Mouse (Mus musculus) kidney, postnatal 25 days (tissue): ENCODE results near the gene Ifi213.
"Not testable (repeated sequence)": the region's sequence is repeated elsewhere in the genome, so short reads cannot be mapped to it uniquely, and the experiment has no call there.

Experiments used
- DNase-seq, 2 experiments: peaks; one replicate each; pipeline ENCODE4 v3.0.0; 2021; ENCODE audit warnings: mixed read lengths in 2 of 2

The Ifi213 gene

DNA sequence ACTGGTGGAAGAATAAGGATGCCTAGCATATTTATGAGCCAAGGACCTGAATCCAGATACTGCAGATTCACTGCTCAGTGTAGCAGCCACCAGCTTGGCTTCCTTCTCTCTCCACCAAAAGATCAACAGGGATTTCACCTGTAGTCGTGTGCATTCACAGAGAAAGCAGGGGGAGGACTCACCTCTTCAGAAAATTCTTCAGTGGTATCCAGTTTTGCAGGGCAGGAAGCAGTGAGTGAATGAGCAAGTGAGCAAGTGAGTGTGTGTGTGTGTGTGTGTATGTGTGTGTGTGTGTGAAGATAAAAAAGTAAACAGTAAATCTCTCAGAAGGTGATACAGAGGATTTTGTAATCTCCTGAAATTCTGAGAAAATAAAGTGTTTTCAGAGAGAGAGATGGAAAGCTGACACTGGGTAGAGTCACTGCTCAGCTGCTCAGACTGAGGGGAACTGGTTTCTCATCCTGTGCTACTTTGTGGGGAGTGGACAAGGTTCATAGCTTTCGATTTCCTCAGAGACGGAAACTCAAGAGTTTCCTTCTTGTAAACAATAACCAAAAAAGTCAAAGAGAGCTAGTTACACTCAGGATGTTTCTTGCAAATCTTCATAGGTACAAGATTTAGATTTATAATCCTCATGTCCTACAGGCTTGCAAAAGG lies at the start of gene Ifi213:
Gene Ifi213, minus strand, starts transcription at position 437 of the 657 bp plus-strand sequence.
- DNase-seq: not testable (repeated sequence)

DNA sequence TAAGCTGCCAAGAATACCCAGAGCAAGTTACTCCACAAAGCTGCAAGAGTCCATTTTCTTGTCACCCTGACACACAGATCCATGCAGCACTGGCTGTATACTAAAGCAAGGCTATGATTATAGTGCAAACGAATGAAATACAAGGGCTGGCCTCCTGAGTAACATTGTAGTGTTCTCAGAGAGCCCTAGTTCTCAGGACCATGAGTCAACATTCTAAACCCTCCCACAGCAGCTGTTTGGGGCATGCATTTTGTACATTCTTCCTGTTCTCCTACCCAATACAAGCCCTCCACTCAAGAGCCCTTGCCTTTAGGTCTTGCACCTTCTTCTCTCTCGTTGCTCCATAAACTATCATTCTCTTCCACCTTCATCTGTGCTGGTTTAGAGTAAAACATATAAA lies 46.3 kb upstream of the Ifi213 start:
- no peak for DNase-seq

GRCm38 (mm10) chr1:173633969-173634645 lies 35.0 kb upstream of the Ifi213 start:
- no peak for DNase-seq

GRCm38 (mm10) chr1:173630622-173631021 lies 31.5 kb upstream of the Ifi213 start, which contains the start of gene Ifi209:
TSS of gene Ifi209 (plus strand) at chr1:173630917.
- DNase-seq: not testable (repeated sequence)

GRCm38 (mm10) chr1:173626686-173627085 lies 27.6 kb upstream of the Ifi213 start:
- no peak for DNase-seq

DNA sequence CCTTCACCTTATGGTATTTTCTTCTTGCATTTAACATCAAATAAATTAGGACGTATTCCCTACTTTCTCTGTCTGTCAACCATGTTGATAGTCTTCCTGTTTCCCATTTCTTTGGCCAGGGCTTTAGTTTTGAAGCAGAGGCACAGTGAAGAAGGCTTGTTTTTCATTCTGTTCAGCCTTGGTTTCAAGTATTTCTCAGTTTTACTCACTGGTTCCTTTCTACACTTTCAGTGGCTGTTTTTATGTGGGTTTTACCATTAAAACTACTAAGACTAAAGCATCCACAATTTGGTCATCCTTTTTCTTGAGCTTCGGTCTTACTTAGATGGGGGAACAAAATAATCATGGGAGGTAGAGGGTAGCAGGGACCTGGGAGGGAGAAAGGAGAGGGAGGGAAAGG lies 25.0 kb upstream of the Ifi213 start:
- DNase-seq: no peak

GRCm38 (mm10) chr1:173622216-173622615 lies 23.1 kb upstream of the Ifi213 start:
- DNase-seq: not testable (repeated sequence)

- not testable (repeated sequence) for DNase-seq
These were observed 11.2 kb upstream of the Ifi213 start for GRCm38 (mm10) chr1:173610291-173610690.

DNA sequence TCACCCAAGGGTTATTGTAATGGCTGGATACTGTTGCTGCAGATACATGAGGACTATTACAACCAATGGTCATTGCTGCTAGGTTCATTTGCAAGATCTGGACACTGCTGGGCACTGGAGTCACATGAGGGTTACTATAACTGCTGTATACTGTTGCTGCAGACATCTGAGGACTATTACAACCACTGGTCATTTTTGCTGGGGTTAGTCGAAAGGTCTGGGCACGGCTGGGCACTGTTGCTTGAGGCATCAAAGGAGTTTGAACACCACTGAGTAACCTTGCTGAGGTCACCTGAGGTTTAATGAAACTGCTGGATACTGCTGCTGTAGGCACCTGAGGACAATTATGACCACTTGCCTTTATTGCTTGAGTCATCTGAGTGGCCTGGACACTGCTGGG lies 9.4 kb downstream of the Ifi213 start:
- DNase-seq: not testable (repeated sequence)

DNA sequence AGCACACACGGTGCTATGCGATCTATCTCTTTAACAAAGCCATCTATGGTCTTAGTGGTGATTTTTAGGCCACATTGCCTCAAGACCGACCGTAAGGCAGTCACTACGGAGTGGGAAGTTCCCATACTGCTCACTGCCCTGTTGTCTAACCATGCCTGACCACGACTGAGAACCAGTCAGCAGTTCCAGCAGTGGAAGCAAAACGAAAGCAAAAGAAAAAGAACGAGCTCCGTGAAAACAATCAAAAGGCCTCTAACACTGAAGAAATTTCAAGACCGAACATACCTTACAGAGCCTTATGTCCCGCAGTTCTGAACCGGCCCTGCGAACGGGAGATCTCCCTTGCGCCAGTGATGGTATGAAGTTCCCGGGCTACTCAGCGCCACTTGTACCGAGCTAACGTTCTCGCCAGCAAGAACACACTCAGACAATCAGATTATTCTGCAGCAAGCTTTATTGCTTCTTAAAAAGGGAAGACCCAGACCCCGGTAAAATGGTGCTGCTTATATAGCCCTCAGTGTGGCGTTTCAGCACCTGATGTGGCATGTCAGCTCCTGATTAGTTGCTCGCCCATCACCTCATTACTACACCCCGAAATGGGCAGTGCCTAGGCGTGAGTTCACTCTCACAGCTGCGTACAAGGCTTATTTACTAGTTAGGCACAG lies 19.0 kb downstream of the Ifi213 start:
- DNase-seq: no peak

DNA sequence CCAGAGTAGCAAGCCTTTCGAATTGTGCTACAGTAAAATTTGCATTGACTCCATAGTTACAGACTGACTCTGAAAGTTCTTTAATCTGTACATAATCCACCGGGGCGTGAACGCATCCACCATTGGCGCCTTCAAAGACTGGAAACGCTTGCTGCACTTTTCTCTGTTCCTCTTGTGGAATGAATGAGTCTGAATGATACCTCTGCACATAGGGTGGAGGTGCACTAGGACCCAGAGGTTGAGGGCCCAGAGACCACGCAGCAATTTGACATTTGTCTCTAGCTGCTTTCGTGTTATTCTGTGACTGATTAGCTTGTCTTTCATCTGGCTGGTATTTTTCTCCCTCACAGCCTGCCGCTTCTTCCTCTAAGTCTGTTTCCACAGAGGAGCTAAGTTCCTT lies 20.0 kb downstream of the Ifi213 start:
- no peak for DNase-seq

- not testable (repeated sequence) for DNase-seq
These were observed 48.5 kb downstream of the Ifi213 start for GRCm38 (mm10) chr1:173550491-173551050.

GRCm38 (mm10) chr1:173548798-173549197 lies 50.3 kb downstream of the Ifi213 start:
- DNase-seq: not testable (repeated sequence)

GRCm38 (mm10) chr1:173535791-173536190 lies 63.3 kb downstream of the Ifi213 start, which contains the start of gene Ifi214:
TSS of gene Ifi214 (minus strand) at chr1:173535957.
- not testable (repeated sequence) for DNase-seq

DNA sequence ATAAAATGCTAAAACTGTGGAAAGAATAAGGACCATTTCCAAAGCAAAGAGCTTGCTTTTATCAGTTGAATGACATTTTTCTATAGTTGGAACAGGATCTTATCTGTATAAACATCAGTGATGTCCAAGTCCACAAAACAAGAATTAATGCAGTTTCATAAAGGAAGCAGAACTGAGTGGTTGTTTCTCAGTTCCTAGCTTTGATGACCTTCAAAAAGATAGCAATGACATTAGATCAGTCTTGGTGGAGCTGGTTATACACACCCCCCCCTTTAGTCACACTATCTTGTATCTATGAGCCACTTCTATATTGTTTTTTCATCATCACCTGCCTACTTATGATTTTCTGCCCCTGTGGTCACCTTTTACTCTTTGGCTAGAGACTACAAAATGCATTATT lies 77.6 kb downstream of the Ifi213 start:
- no peak for DNase-seq
